Mouse (Mus musculus) 416B (cell line): ENCODE data around the gene Gm28053.

Experiments used
- DNase-seq: peaks from one replicate; pipeline ENCODE4 v3.0.0; 2011; ENCODE audit warnings: low read depth

Gene Gm28053

GRCm38 (mm10) chr6:48741273-48741672 is 22.9 kb downstream of the Gm28053 start:
- no peak for DNase-seq

- no peak for DNase-seq
Measured at GRCm38 (mm10) chr6:48741711-48742206, 23.4 kb downstream of the Gm28053 start.

DNA sequence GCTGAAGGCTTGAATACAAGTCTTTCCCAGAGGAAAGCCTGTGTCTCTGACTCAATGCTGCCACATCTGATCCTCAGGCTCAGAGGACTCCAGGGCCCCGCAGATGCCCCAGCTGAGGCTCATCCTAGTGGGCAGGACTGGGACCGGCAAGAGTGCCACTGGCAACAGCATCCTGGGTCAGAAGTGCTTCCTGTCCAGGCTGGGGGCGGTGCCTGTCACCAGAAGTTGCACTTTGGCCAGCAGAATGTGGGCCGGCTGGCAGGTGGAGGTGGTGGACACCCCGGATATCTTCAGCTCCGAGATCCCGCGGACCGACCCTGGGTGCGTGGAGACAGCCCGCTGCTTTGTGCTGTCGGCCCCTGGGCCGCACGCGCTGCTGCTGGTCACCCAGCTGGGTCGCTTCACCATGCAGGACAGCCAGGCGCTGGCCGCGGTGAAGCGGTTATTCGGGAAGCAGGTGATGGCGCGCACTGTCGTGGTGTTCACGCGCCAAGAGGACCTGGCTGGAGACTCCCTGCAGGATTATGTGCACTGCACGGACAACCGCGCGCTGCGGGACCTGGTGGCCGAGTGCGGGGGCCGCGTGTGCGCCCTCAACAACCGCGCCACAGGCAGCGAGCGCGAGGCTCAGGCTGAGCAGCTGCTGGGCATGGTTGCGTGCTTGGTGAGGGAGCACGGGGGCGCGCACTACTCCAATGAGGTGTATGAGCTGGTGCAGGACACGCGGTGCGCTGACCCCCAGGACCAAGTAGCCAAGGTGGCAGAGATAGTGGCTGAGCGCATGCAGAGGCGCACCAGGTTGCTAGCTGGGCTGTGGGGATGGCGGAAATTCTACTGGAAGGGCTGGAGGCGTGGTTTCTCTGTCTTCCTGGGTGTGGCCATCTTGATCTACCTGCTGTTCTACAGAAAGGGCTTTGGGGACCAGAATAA is 24.3 kb downstream of the Gm28053 start:
- DNase-seq: no peak

- DNase-seq: no peak
Measured at GRCm38 (mm10) chr6:48745490-48745889, 27.1 kb downstream of the Gm28053 start.

DNA sequence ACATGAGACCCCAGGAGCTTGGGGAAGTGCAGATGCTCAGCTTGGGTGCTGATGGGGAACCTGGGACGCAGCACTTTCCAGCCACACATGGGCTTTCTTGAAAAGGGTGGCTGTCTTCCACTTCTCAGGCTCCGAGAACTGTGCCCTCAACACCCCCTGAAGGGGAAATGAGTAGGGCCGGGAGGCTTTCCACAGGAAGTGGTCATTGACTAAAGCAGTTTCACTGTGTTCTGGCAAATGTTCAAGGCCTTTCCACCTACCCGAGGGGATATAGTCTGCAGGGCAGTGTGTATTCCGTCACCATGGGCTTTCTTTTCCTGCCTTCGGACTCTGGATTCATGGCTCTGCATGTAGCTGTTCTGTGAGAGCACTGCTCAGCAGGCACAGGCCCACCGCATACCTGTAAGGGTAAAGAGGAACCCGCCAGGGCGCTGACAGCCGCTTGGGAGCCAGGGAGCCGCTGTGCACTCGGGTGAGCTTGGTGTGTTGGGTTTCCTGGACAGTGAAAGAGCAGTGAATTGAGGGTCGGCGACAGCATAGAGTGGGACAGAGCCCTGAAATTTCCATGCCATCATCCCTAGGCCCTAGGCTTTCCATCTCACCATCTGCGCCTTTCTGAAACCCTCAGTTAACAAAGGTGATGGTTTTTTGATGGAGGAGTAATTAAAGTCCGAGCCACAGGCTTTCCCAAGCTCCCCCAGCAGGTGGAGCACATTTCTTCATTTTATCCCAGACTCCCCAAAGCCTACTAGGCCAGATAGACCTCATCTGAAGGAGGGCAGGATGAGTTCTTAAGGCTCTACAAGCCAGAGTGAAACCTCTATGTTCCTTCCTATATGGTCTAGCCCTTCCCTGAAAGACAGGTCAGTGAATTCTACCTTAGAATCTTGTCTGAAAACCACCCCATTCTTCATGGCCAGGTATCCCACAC is 27.8 kb downstream of the Gm28053 start, which contains the start of gene Gimap5:
Gene Gimap5, plus strand, starts transcription at position 239 of the 931 bp plus-strand sequence.
- peak; percentile 94 for DNase-seq

GRCm38 (mm10) chr6:48747091-48747966 is 28.9 kb downstream of the Gm28053 start:
- peak; percentile 34 for DNase-seq

GRCm38 (mm10) chr6:48763567-48764270 is 45.3 kb downstream of the Gm28053 start:
- DNase-seq: no peak

GRCm38 (mm10) chr6:48764496-48764895 is 46.1 kb downstream of the Gm28053 start:
- no peak for DNase-seq

- DNase-seq: no peak
Measured at GRCm38 (mm10) chr6:48768178-48768869, 49.9 kb downstream of the Gm28053 start.

- DNase-seq: no peak
Measured at GRCm38 (mm10) chr6:48768933-48769332, 50.5 kb downstream of the Gm28053 start.

- no peak for DNase-seq
Measured at GRCm38 (mm10) chr6:48770696-48771095, 52.3 kb downstream of the Gm28053 start, which contains the start of gene Gimap3. TSS of gene Gimap3 (minus strand) at chr6:48770851.

DNA sequence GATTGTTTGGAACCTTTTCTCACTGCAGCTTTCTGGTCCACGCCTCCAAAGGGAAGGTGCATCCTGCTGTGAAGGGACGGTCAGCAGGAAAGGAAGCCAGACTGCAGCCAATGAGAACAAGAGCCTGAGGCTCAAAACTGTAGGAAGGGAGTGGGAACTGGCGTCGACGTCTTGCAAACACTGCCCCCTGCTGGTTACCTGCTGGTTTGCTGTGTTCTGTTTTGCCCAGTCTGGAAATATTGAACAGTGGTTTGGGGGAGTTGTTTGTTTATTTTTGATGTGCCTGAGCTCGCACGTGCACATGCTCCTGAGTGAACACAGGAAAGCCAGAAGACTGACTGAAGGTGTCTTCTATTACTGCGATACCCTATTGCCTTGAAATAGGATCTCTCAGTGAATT is 53.6 kb downstream of the Gm28053 start:
- peak; percentile 74 for DNase-seq

DNA sequence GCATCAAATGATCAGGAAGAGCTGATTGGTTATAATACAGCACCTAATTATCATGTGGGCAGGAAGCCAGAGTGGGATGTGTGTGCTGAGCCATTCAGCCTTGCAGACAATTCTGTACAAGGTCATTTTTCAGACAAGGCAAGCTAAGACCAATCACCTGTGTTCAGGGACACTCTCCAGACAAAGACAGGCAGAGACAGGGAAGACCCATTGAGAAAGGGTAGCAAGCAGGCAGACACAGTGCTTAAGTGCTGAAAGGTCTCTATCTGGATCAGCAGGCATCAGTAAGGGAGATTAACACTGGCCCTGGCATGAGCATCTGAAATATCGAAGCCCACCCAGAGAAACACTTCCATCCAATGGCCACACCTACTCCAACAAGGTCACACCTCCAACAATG is 66.0 kb downstream of the Gm28053 start:
- no peak for DNase-seq

- no peak for DNase-seq
Measured at GRCm38 (mm10) chr6:48785189-48785588, 66.8 kb downstream of the Gm28053 start.

DNA sequence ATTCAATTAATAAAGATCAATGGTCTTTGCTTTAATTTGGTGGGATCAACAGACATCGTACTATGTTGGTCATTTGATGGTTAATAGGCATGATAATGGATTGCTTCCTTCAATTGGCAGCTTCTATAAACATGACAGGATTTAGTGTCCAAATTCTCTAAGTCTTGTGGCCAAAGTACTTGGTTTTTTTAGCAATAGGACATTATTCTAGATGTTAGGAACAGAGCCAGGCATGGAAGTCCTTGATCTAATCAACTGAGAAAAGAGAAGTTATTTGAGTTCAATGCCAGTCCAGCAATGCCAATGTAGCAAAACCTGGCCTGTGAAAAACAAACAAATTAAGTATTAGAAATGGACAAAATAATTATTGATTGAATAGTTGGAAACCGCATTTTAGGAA is 67.2 kb downstream of the Gm28053 start:
- DNase-seq: no peak

DNA sequence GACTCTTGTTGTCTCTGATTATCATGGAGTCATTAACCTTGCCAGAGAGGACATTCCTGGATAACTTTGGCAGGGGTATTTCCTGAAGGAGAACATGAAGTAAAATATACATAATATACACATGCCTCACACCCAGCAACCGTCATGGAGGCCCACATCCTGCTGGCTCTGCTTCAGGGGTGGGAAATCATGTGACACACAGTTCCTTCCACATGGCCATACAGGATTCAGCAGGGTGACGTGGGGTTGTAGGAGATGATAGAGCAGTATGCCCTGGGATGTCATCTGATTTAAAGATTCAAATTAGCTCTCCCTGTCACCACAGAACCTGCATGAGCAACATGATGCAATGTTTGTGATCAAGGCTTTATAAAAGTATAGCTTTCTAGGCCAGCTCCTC is 69.5 kb downstream of the Gm28053 start:
- DNase-seq: peak; percentile 28

- peak; percentile 90 for DNase-seq
Measured at GRCm38 (mm10) chr6:48801897-48802296, 83.5 kb downstream of the Gm28053 start.
